Mouse (Mus musculus): ENCODE measurements around the gene Gm17428.

DNA sequence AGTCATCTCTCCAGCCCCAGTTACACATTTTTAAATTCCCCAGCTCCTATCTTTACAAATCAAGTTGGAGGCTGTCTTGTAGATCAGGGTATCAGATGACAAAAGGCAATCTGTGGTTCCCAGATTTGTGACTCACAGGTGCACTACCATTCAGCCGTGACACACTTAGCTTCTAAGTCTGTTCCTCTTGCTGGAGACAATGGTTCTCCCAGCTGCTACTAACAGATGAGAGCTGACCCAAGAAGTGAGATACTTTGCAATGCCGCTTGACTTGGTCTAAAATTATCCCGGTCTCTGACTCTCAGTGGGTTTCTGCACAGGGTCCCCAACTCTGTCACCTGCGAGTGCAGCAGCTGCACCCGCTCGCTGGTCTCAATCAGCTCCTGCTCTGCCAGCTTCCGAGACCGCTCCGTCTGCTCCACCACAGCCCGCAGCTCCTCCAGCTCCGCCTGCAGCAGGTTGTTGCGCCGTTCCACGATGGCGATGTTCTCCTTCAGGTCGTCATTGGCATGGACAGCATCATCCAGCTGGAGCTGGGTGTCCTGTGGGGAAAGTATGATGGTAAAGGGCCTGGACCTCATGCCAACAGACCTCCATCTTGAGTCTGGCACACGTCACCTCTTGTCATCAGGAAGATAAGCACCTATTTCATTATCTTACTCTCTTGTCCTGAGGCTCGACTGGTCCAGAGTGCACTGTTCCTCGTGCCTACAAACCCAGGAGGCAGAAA is 30.6 kb upstream of the Gm17428 start:
- no peak for TF ChIP-seq POLR2A (IDR thresholded peaks at IDR 0.05; ENCODE audit: low read depth, low read length)
- no peak for TF ChIP-seq CTCF (IDR thresholded peaks at IDR 0.05; ENCODE audit: borderline replicate concordance, insufficient read depth, low read length)

All from embryonic fibroblast, embryonic 13.5 days (primary cell).